Mouse (Mus musculus) brown adipose tissue, adult 24 weeks (tissue): ENCODE measurements around the gene Rnf135. TPM values are rescaled to one million over a fixed set of nuclear protein-coding genes. Genes with fewer than 3 reads are reported as not detected.

Experiments used
- polyA plus RNA-seq: library from polyadenylated mRNA; stranded (reverse); fragments of >200 nt; gene quantifications from 2 replicates; pipeline ENCODE4 v1.2.4, GENCODE M21; 2012; ENCODE audit not compliant: missing spikeins, insufficient read depth, insufficient read length

The Rnf135 gene
- polyA plus RNA-seq, 1 experiment, result 4.3 TPM

Other genes starting within 250 kb of the Rnf135 start
- gene Utp6, start 221.5 kb upstream of the Rnf135 start, polyA plus RNA-seq, result 21.2 and 27.0 TPM in 2 replicates
- 15.0 and 20.6 TPM in 2 replicates for gene Suz12, start 190.7 kb upstream of the Rnf135 start, polyA plus RNA-seq
- 10.1 and 10.6 TPM in 2 replicates for gene Crlf3, start 102.9 kb upstream of the Rnf135 start, polyA plus RNA-seq
- 0.75 and 0.79 TPM in 2 replicates for gene Atad5, start 94.5 kb upstream of the Rnf135 start, polyA plus RNA-seq
- gene Tefm, start 41.7 kb upstream of the Rnf135 start, polyA plus RNA-seq, result 35.2 and 39.9 TPM in 2 replicates
- gene Adap2, start 29.7 kb upstream of the Rnf135 start, polyA plus RNA-seq, result 2.9 and 5.8 TPM in 2 replicates
- gene Rhot1, start 25.2 kb downstream of the Rnf135 start, polyA plus RNA-seq, result 40.7 and 54.8 TPM in 2 replicates
- gene Rhbdl3, start 117.1 kb downstream of the Rnf135 start, polyA plus RNA-seq, result 0.28 and 1.5 TPM in 2 replicates
- 18.2 and 19.7 TPM in 2 replicates for gene 5730455P16Rik, start 194.2 kb downstream of the Rnf135 start, polyA plus RNA-seq
- gene Zfp207, start 199.4 kb downstream of the Rnf135 start, polyA plus RNA-seq, result 52.9 and 109 TPM in 2 replicates
- 103 and 110 TPM in 2 replicates for gene Psmd11, start 244.8 kb downstream of the Rnf135 start, polyA plus RNA-seq